Mouse (Mus musculus): ENCODE measurements around the gene Lmtk3. TPM values are rescaled to one million over a fixed set of nuclear protein-coding genes. Genes with fewer than 3 reads are reported as not detected.

Lmtk3 gene
- polyA plus RNA-seq, 1 experiment from 2014 or later: 4.1 TPM

DNA sequence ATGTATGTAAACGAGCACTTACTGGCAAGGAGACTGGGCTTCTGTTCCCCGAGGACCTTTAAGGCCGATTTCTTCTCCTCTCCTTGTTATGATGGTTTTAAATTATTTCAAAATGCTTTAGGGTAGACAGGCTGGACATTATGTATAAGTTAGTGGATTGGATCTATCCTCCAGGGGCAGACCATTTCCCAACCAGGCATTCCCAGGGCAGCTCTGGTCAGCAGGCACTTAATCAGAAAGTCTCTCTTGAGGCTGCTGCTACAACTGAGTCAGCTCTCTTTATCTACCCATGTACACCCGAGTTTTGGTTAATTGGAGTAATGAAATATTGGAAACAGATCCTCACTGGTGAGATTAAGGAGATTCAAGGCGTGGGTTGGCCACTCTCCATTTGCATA, 47.6 kb downstream of the Lmtk3 start:
- Histone ChIP-seq H3K27ac (no peak overlapping the region), H3K27me3 (peaks cover 51% of the 10 kb centered on the region), H3K9ac (peak overlapping the region; percentile 77; the same call in 1 of the 2 replicates), H3K36me3 (peaks cover 32% of the 10 kb centered on the region), H3K4me2 (peak overlapping the region; percentile 93), H3K4me3 (peak overlapping the region; percentile 90), H3K9me3 (no peaks in the 10 kb centered on the region), H3K4me1 (peaks cover 26% of the 10 kb centered on the region)
- 20% methylated on average over 5 of the region's 5 CpGs for WGBS
- ATAC-seq (ENCODE audit: insufficient number of reproducible peaks, insufficient read depth, low FRiP score, low TSS enrichment, low read depth): no peak

DNA sequence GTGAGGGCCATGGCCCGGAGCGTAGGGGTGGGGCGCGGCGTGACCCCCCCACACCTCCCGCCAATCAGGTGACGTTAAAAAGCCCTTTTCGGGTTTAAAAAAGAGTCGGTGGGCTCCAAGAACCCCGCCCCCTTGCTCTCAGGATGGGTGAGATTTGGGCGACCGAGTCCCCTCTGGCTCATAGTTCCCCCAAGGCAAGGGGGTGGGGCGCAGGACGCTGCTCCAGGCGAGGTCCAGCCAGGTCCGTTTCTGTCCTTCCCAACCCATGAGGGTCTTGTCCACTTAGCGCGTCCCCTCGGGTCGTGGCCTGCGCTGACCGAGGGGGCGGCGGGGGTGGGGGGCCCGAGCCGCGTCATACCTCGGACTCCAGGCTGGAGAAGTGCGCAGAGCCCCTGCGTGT, 48.9 kb downstream of the Lmtk3 start:
- peaks cover 63% of the 10 kb centered on the region for H3K27me3 ChIP-seq
- peaks cover 26% of the 10 kb centered on the region for H3K4me1 ChIP-seq
- 9% methylated on average over 30 of the region's 30 CpGs for WGBS
- peaks cover 19% of the 10 kb centered on the region for H3K36me3 ChIP-seq
- H3K9me3 ChIP-seq: no peaks in the 10 kb centered on the region
- H3K27ac ChIP-seq: no peak overlapping the region
- H3K9ac ChIP-seq: peak overlapping the region; percentile 67
- peak overlapping the region; percentile 46 for H3K4me3 ChIP-seq
- no peak for ATAC-seq (ENCODE audit: insufficient number of reproducible peaks, insufficient read depth, low FRiP score, low TSS enrichment, low read depth)
- H3K4me2 ChIP-seq: peak overlapping the region; percentile 61

- under 1% methylated on average over 67 of the region's 86 CpGs for WGBS
- Histone ChIP-seq H3K9me3 (no peaks in the 10 kb centered on the region), H3K27ac (no peak overlapping the region), H3K36me3 (peaks cover 11% of the 10 kb centered on the region), H3K4me1 (peaks cover 26% of the 10 kb centered on the region), H3K4me2 (peak overlapping the region; percentile 61), H3K9ac (peak overlapping the region; percentile 67), H3K27me3 (peaks cover 69% of the 10 kb centered on the region), H3K4me3 (peak overlapping the region; percentile 46)
- ATAC-seq (ENCODE audit: insufficient number of reproducible peaks, insufficient read depth, low FRiP score, low TSS enrichment, low read depth): no peak
Observed at GRCm38 (mm10) chr7:45833148-45833790, 49.7 kb downstream of the Lmtk3 start.

DNA sequence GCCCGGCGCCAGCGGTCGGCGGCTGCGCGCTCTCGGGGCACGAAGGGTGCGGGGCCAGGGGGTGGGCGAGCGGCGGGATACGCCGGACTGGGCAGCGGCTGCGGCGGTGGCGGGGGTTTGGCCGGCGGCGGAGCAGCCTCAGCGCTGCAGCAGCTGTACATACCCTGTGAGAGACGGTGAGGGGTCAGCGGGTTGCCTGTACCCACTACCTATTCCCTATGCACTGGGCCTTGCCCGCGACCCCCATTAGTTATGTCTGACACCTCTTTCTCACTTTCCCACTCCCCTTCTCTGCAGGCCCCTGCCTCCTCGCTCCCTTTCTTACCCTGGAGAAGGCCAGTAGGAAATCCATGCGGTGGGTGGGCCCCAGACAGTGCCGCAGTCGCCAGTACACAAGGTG, 50.4 kb downstream of the Lmtk3 start:
- Histone ChIP-seq H3K4me2 (peak overlapping the region; percentile 61), H3K9ac (peak overlapping the region; percentile 67), H3K4me3 (peak overlapping the region; percentile 46), H3K9me3 (no peaks in the 10 kb centered on the region), H3K36me3 (peaks cover 4% of the 10 kb centered on the region), H3K4me1 (peaks cover 26% of the 10 kb centered on the region), H3K27me3 (peaks cover 72% of the 10 kb centered on the region), H3K27ac (no peak overlapping the region)
- ATAC-seq (ENCODE audit: insufficient number of reproducible peaks, insufficient read depth, low FRiP score, low TSS enrichment, low read depth): no peak
- 3% methylated on average over 27 of the region's 31 CpGs for WGBS

DNA sequence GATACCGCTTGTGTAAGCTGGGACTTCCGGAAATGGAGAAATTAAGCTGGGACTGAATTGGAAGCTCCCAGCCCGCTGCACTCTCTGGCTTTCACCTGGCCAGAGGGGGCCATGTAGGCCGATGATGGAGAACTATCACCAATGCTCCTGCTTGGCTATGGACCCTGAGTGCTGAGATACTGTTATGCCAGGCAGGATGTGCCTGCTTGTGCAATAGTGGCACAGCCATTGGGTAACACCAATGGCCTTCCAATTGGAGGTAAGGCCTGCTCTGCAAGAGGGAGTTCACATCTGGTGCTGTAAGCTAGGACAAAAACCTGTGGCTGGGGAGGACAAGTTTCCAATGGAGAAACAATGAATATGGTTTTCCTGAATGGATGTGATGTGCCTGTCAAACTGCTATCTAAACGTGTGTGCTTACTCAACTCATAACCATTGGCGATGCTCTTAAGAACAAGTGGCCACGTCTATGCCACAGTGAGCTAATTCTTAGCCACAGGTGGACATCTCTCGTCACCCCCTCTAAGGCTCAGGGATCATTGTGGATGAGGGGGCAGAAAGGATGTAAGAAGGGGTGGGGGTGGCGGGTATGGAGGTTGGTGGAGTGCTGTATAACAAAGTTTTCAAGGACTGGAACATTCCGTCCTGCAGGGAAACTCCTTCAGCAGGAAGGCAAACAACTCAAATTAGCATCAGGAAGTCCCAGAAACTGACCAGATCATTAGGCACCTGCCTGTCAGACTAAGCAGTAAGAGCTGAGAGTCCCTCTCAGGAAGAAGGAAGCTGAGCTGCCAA, 59.6 kb downstream of the Lmtk3 start:
- ATAC-seq (ENCODE audit: insufficient number of reproducible peaks, insufficient read depth, low FRiP score, low TSS enrichment, low read depth): no peak
- 84% methylated on average over 10 of the region's 10 CpGs for WGBS
- no peaks in the 10 kb centered on the region for H3K36me3 ChIP-seq
- H3K4me1 ChIP-seq: no peaks in the 10 kb centered on the region
- H3K4me2 ChIP-seq: no peak overlapping the region
- H3K27me3 ChIP-seq: peaks cover 43% of the 10 kb centered on the region
- no peak overlapping the region for H3K27ac ChIP-seq
- H3K4me3 ChIP-seq: no peak overlapping the region
- no peak overlapping the region for H3K9ac ChIP-seq
- H3K9me3 ChIP-seq: 0 out of 2 replicates have a peak, but pooled peaks cover 2% of the 10 kb centered on the region

GRCm38 (mm10) chr7:45848447-45849027, 65.0 kb downstream of the Lmtk3 start:
- H3K9ac ChIP-seq: 0 out of 2 replicates have a peak overlapping the region, but pooled peaks have one; percentile 32
- H3K27me3 ChIP-seq: peaks cover 19% of the 10 kb centered on the region
- H3K4me1 ChIP-seq: peaks cover 6% of the 10 kb centered on the region; the same call in 1 of the 2 replicates
- WGBS: 8% methylated on average over 6 of the region's 6 CpGs
- H3K9me3 ChIP-seq: 0 out of 2 replicates have a peak, but pooled peaks cover 2% of the 10 kb centered on the region
- H3K4me2 ChIP-seq: peak overlapping the region; percentile 5; the same call in 1 of the 2 replicates
- no peak for ATAC-seq (ENCODE audit: insufficient number of reproducible peaks, insufficient read depth, low FRiP score, low TSS enrichment, low read depth)
- H3K36me3 ChIP-seq: no peaks in the 10 kb centered on the region
- H3K4me3 ChIP-seq: no peak overlapping the region
- H3K27ac ChIP-seq: no peak overlapping the region; the same call in 1 of the 2 replicates

- Histone ChIP-seq H3K9ac (no peak overlapping the region), H3K27me3 (peaks cover 10% of the 10 kb centered on the region; the same call in 1 of the 2 replicates), H3K4me3 (no peak overlapping the region), H3K27ac (no peak overlapping the region), H3K4me1 (peaks cover 6% of the 10 kb centered on the region; the same call in 1 of the 2 replicates), H3K9me3 (0 out of 2 replicates have a peak, but pooled peaks cover 2% of the 10 kb centered on the region), H3K4me2 (no peak overlapping the region), H3K36me3 (no peaks in the 10 kb centered on the region)
- no peak for ATAC-seq (ENCODE audit: insufficient number of reproducible peaks, insufficient read depth, low FRiP score, low TSS enrichment, low read depth)
- WGBS: 79% methylated on average over 3 of the region's 3 CpGs
Observed at GRCm38 (mm10) chr7:45850661-45851060, 67.1 kb downstream of the Lmtk3 start.

- Histone ChIP-seq H3K27ac (no peak overlapping the region), H3K4me3 (no peak overlapping the region), H3K9me3 (no peaks in the 10 kb centered on the region), H3K36me3 (no peaks in the 10 kb centered on the region), H3K27me3 (peaks cover 26% of the 10 kb centered on the region), H3K9ac (no peak overlapping the region), H3K4me2 (no peak overlapping the region), H3K4me1 (peaks cover 23% of the 10 kb centered on the region)
- 84% methylated on average over 12 of the region's 12 CpGs for WGBS
- no peak for ATAC-seq (ENCODE audit: insufficient number of reproducible peaks, insufficient read depth, low FRiP score, low TSS enrichment, low read depth)
Observed at GRCm38 (mm10) chr7:45853089-45853488, 69.6 kb downstream of the Lmtk3 start.

Other genes with a start within 250 kb of the Lmtk3 start
- 0.25 and 0.83 TPM in 2 replicates for gene Hsd17b14, start 228.8 kb upstream of the Lmtk3 start, polyA plus RNA-seq (2015; fragmentation: Nextera tagmentation; extraction: Ambion mirVana)
- gene Bcat2, start 213.6 kb upstream of the Lmtk3 start, polyA plus RNA-seq (2015; fragmentation: Nextera tagmentation; extraction: Ambion mirVana): 67.1 and 68.4 TPM in 2 replicates
- 0.39 and 0.96 TPM in 2 replicates for gene Fgf21, start 168.2 kb upstream of the Lmtk3 start, polyA plus RNA-seq (2015; fragmentation: Nextera tagmentation; extraction: Ambion mirVana)
- 1.9 and 2.3 TPM in 2 replicates for gene Fut1, start 166.4 kb upstream of the Lmtk3 start, polyA plus RNA-seq (2015; fragmentation: Nextera tagmentation; extraction: Ambion mirVana)
- 0.27 and 0.39 TPM in 2 replicates for gene Izumo1, start 161.9 kb upstream of the Lmtk3 start, polyA plus RNA-seq (2015; fragmentation: Nextera tagmentation; extraction: Ambion mirVana)
- gene Rasip1, start 156.2 kb upstream of the Lmtk3 start, polyA plus RNA-seq (2015; fragmentation: Nextera tagmentation; extraction: Ambion mirVana): 8.0 and 8.8 TPM in 2 replicates
- gene Mamstr, start 143.8 kb upstream of the Lmtk3 start, polyA plus RNA-seq (2015; fragmentation: Nextera tagmentation; extraction: Ambion mirVana): 5.2 and 7.8 TPM in 2 replicates
- gene Fut2, start 117.3 kb upstream of the Lmtk3 start, polyA plus RNA-seq (2015; fragmentation: Nextera tagmentation; extraction: Ambion mirVana): 0.45 and 0.54 TPM in 2 replicates
- gene Ntn5, start 99.7 kb upstream of the Lmtk3 start, polyA plus RNA-seq (2015; fragmentation: Nextera tagmentation; extraction: Ambion mirVana): 5.4 and 5.7 TPM in 2 replicates
- gene Sec1, start 89.3 kb upstream of the Lmtk3 start, polyA plus RNA-seq (2015; fragmentation: Nextera tagmentation; extraction: Ambion mirVana): 6.3 and 6.8 TPM in 2 replicates
- 15.2 and 17.3 TPM in 2 replicates for gene Car11, start 83.9 kb upstream of the Lmtk3 start, polyA plus RNA-seq (2015; fragmentation: Nextera tagmentation; extraction: Ambion mirVana)
- 7.8 and 10.2 TPM in 2 replicates for gene Dbp, start 78.7 kb upstream of the Lmtk3 start, polyA plus RNA-seq (2015; fragmentation: Nextera tagmentation; extraction: Ambion mirVana)
- gene Rpl18, start 68.3 kb upstream of the Lmtk3 start, polyA plus RNA-seq (2015; fragmentation: Nextera tagmentation; extraction: Ambion mirVana): 936 and 1,128 TPM in 2 replicates
- gene Sphk2, start 65.7 kb upstream of the Lmtk3 start, polyA plus RNA-seq (2015; fragmentation: Nextera tagmentation; extraction: Ambion mirVana): 34.4 and 34.9 TPM in 2 replicates
- gene Fam83e, start 62.5 kb upstream of the Lmtk3 start, polyA plus RNA-seq (2015; fragmentation: Nextera tagmentation; extraction: Ambion mirVana): 1.4 and 1.5 TPM in 2 replicates
- not detected in 2 replicates for gene Spaca4, start 57.9 kb upstream of the Lmtk3 start, polyA plus RNA-seq (2015; fragmentation: Nextera tagmentation; extraction: Ambion mirVana)
- gene Sult2b1, start 931 bp downstream of the Lmtk3 start, polyA plus RNA-seq (2015; fragmentation: Nextera tagmentation; extraction: Ambion mirVana): 7.7 and 8.4 TPM in 2 replicates
- gene Cyth2, start 30.8 kb downstream of the Lmtk3 start, polyA plus RNA-seq (2015; fragmentation: Nextera tagmentation; extraction: Ambion mirVana): 133 and 138 TPM in 2 replicates
- gene Kcnj14, start 41.0 kb downstream of the Lmtk3 start, polyA plus RNA-seq (2015; fragmentation: Nextera tagmentation; extraction: Ambion mirVana): 2.2 TPM in 2 replicates
- 62.7 and 74.0 TPM in 2 replicates for gene Grwd1, start 47.2 kb downstream of the Lmtk3 start, polyA plus RNA-seq (2015; fragmentation: Nextera tagmentation; extraction: Ambion mirVana)
- gene Kdelr1, start 89.0 kb downstream of the Lmtk3 start, polyA plus RNA-seq (2015; fragmentation: Nextera tagmentation; extraction: Ambion mirVana): 62.6 and 74.4 TPM in 2 replicates
- 0.56 and 0.72 TPM in 2 replicates for gene Grin2d, start 94.6 kb downstream of the Lmtk3 start, polyA plus RNA-seq (2015; fragmentation: Nextera tagmentation; extraction: Ambion mirVana)
- gene Syngr4, start 113.0 kb downstream of the Lmtk3 start, polyA plus RNA-seq (2015; fragmentation: Nextera tagmentation; extraction: Ambion mirVana): 0.41 TPM in 1 of 2 replicates, not detected in the other
- 7.1 and 7.2 TPM in 2 replicates for gene Tmem143, start 113.2 kb downstream of the Lmtk3 start, polyA plus RNA-seq (2015; fragmentation: Nextera tagmentation; extraction: Ambion mirVana)
- 199 and 213 TPM in 2 replicates for gene Emp3, start 137.7 kb downstream of the Lmtk3 start, polyA plus RNA-seq (2015; fragmentation: Nextera tagmentation; extraction: Ambion mirVana)
- 2.4 and 3.2 TPM in 2 replicates for gene Ccdc114, start 140.3 kb downstream of the Lmtk3 start, polyA plus RNA-seq (2015; fragmentation: Nextera tagmentation; extraction: Ambion mirVana)
- 0.25 TPM in 2 replicates for gene Abcc6, start 246.6 kb downstream of the Lmtk3 start, polyA plus RNA-seq (2015; fragmentation: Nextera tagmentation; extraction: Ambion mirVana)
- 28.4 and 33.8 TPM in 2 replicates for gene Nomo1, start 250.0 kb downstream of the Lmtk3 start, polyA plus RNA-seq (2015; fragmentation: Nextera tagmentation; extraction: Ambion mirVana)

Data from embryonic facial prominence, embryonic 13.5 days (tissue).